Mouse (Mus musculus) liver, postnatal 0 days (tissue): ENCODE measurements around the gene 4430402I18Rik.

Experiments used
- CTCF ChIP-seq: sonication (generic); IDR thresholded peaks from 2 replicates; pipeline ENCODE4 v1.5.1; 2016; ENCODE audit warnings: antibody characterized with exemption, low read depth
- EP300 ChIP-seq: IDR thresholded peaks from 2 replicates; pipeline ENCODE4 v1.6.1; 2016; ENCODE audit warnings: antibody characterized with exemption, low read depth, mild to moderate bottlenecking

DNA sequence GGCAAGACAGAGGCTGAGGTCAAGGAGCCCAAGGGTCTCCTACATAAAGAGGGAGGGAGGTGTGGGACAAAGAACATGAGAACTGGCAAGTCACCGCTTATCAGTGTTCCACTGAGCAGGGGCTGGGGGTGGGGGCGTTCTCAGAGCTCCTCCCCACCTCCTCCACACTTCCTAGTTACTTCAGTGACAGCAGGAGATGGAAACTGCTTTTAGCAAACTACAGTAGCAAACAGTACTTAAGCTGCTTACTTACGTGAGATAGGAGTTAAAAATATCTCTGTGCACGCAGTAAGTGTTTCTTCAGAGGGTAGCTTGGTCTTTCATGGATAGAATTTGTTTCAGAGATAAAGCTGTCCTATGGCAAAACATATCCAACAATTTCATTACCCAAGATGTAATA lies 40.2 kb downstream of the 4430402I18Rik start:
- TF ChIP-seq CTCF (no peak), EP300 (no peak)
